Mouse (Mus musculus) cerebellum, postnatal 10 days (tissue): ENCODE data around the gene Cenpi.

Experiments
- DNase-seq, 2 experiments: peaks; one replicate each; pipeline ENCODE4 v3.0.0; 2021; ENCODE audit warnings: mixed read lengths in 2 of 2

The Cenpi gene

DNA sequence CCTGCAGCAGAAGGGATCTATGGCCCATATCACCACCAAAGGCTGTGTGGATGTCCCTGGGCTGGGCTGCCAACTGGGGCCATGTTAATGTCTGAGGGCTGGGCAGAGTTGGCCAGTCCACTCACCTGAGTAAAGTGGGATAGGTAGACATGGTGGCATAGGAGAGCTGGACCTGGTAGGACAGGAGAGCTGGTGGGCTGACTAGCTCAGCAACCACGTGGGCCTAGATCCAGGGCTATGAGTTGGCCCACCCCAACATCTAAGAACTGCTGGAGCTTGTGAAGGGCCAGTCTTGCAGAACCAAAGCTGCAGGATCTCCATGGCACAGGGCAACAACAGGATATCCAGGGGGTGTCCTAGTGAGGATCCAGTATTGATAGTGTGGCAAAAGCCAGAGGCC is 57.5 kb downstream of the Cenpi start:
- no peak for DNase-seq

GRCm38 (mm10) chrX:134366547-134366946 is 58.7 kb downstream of the Cenpi start:
- DNase-seq: no peak

- DNase-seq: no peak
Observed at GRCm38 (mm10) chrX:134371279-134371678, 63.4 kb downstream of the Cenpi start.

- DNase-seq: no peak
Observed at GRCm38 (mm10) chrX:134374190-134374589, 66.3 kb downstream of the Cenpi start.

GRCm38 (mm10) chrX:134384896-134385295 is 77.0 kb downstream of the Cenpi start:
- DNase-seq: no peak

DNA sequence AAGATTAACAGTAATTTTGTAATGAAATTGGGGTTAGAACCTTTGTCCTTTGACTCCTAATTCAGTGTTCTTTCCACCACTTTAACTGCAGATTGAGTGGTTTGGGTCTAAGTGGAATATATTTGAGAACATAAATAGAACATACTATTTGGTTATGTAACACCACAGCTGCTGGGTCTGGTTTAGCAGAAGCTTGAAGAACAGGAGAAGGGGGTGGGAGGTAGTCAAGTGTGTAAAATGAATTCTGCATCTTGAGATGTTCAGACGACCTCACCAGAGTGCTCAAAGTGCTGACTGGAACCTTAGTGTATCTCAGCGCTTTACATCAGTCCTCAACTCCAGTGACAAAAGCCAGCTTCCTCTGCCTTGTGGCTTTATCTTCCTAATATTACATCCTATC is 91.1 kb downstream of the Cenpi start:
- DNase-seq: no peak

DNA sequence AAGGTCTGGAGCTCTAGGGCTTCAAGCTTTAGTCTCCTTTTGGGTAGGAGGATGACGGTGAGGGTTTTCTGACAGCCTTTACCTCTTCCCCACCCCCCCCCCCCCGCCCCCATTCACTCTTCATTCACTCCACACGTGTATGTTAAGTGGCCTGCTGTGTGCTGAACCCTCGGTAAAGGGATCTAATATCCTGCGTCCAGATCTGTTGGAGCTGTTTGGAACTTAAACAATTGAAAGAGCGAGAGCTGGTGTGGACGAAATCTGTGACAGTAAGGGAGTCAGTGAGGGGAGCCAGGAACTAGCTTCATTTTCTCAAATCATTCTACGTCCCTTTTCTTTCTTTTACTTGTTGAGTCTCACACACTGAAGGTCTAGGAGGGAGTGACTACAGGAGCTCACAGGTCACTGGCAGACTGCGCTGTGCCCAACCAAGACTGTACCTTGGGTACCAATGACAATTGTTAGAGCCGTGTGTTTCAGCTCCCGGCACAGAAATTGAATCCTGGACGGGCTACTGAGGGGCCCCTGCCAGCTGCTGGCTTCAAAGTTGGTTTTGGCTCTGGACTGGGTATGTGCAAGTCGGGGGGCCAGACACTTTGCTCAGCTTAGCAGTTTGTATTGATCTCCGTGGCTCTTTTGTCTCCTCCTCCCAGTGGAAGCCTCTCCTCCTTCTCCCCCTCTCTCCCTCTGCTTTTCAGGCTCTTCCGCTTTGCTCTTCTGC is 96.1 kb downstream of the Cenpi start, which contains the start of gene Drp2:
Gene Drp2, plus strand, starts transcription at position 689 of the 721 bp plus-strand sequence.
- peak; percentile 21 to 48 for DNase-seq

GRCm38 (mm10) chrX:134404584-134404955 is 96.7 kb downstream of the Cenpi start:
- peak; percentile 25 to 32 for DNase-seq

DNA sequence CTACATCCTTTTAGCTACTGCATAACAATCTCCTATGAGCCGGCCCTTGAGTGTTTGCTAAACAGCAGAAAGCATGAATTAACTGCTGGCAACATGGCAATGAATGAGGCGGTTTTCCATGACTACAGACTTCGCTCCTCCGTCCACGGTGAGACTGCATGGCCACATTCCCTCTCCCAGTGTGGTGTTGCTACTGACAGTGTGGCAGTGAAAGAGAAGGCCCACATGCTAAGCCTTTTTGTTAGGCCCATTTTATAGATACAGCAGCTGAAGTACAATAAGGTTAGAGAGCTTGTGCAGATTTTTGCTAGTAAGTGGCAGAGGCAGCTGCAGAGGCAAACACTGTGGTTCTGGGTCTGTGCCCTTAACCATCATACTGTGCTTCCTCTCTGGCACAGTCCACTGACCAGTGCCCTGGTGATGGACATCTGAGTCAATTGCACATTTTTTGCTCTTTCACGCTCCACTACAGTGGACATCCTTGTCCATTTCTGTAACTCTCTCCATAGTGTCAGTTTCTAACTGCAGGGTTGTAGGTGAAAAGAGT is 101.5 kb downstream of the Cenpi start:
- peak; percentile 14 to 38 for DNase-seq

GRCm38 (mm10) chrX:134412096-134412495 is 104.2 kb downstream of the Cenpi start:
- no peak for DNase-seq
